Mouse (Mus musculus): ENCODE measurements around the gene Pde4d. TPM values are rescaled to one million over a fixed set of nuclear protein-coding genes. Genes with fewer than 3 reads are reported as not detected.

Pde4d gene
- total and polyA plus RNA-seq, 3 experiments, result 18.5 to 18.8 TPM; not detected in 1

DNA sequence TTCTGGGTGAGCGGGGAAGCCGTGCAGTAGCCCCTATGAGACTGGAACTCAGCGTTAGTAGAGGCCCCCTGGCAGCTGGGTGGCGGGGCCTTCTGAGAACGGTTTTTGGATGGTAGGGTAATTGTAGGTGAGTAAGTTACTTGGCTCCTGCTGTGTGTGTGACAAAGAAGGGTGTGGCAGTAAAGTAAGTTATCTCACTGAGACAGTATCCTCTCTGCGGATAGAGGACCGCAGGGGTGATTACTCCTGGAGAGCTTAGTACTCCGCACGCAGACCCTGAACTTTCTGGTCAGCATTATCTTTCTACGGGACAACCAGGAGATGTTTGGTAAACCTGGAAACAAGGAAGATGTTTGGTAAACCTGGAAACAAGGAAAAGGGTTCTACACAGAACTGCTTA lies 1233.3 kb downstream of the Pde4d start (continued):
- TF ChIP-seq MXI1 (IDR thresholded peaks at IDR 0.05; ENCODE audit: low read depth, low read length) (no peak; the same call in 1 of the 2 replicates), BHLHE40 (IDR thresholded peaks at IDR 0.05; ENCODE audit: borderline replicate concordance, low read depth, low read length) (peak; percentile 76), USF1 (IDR thresholded peaks at IDR 0.05; ENCODE audit: low read depth, low read length) (no peak), TBP (IDR thresholded peaks at IDR 0.05; ENCODE audit: low read depth, low read length) (peak; percentile 51; the same call in 1 of the 2 replicates), GATA1 (IDR thresholded peaks at IDR 0.05; ENCODE audit: low read depth, low read length) (peak; percentile 94), USF2 (IDR thresholded peaks at IDR 0.05; ENCODE audit: borderline replicate concordance in 1 of 2, insufficient read depth in 1 of 2, low read depth in 1 of 2, low read length in 2 of 2) (no peak), SMC3 (IDR thresholded peaks at IDR 0.05; ENCODE audit: low read depth, low read length) (no peak)

DNA sequence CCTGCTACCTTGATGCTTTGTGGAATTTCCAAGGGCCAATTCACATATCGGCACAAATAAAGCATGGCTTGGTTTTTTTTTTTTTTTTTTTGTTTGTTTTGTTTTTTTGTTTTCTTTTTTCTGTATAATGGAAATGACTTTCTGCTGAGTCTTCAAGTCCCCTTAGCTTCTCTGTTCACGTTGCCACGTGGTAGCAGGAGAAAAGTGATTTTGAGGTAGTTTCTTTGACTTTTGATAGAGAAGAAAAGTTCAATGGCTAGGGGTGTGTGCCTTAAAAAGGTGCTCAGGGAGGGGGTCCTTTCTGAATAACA lies 1235.2 kb downstream of the Pde4d start:
- Histone ChIP-seq H3K4me3 (ENCODE audit: control insufficient read depth in 1 of 2, insufficient read depth in 1 of 2, low read depth in 2 of 2, low read length in 2 of 2) (peak overlapping the region; percentile 86 to 98), H3K27ac (ENCODE audit: control insufficient read depth, low read depth, low read length) (peak overlapping the region; percentile 93)

More for the DNA sequence above, 1235.2 kb downstream of the Pde4d start:
- peaks cover 45% of the 10 kb centered on the region for H3K79me2 ChIP-seq (ENCODE audit: control insufficient read depth, insufficient read depth, low read length, poor library complexity)
- H3K4me1 ChIP-seq (ENCODE audit: control insufficient read depth in 1 of 2, insufficient read depth in 2 of 2, low read length in 2 of 2), result peaks cover 26 to 33% of the 10 kb centered on the region in 2 experiments
- peak overlapping the region; percentile 92 for H3K9ac ChIP-seq (ENCODE audit: control insufficient read depth, low read depth, low read length, poor library complexity, severe bottlenecking)
- TF ChIP-seq POLR2A (IDR thresholded peaks at IDR 0.05; ENCODE audit: control insufficient read depth in 1 of 2, insufficient read depth in 1 of 2, low read depth in 1 of 2, low read length in 2 of 2, poor library complexity in 1 of 2), result no peak
- no peak for TF ChIP-seq POLR2AphosphoS5 (IDR thresholded peaks at IDR 0.05; ENCODE audit: borderline replicate concordance, low read depth, low read length)
- no peak for TF ChIP-seq MYB (IDR thresholded peaks at IDR 0.05; ENCODE audit: low read depth, low read length)
- no peak for TF ChIP-seq KAT2A (conservative IDR thresholded peaks at IDR 0.05; ENCODE audit: low read depth, low read length)
- no peak for TF ChIP-seq CTCF (IDR thresholded peaks at IDR 0.05 in 2 of 3, conservative IDR thresholded peaks at IDR 0.05 in 1 of 3; ENCODE audit: control insufficient read depth in 1 of 3, insufficient read depth in 1 of 3, low read depth in 2 of 3, low read length in 3 of 3, poor library complexity in 1 of 3, severe bottlenecking in 1 of 3)
- 0 out of 2 replicates have a peak, but pooled peaks have one; percentile 54 for TF ChIP-seq RCOR1 (IDR thresholded peaks at IDR 0.05; ENCODE audit: low read depth, low read length)
- no peak for TF ChIP-seq TAL1 (IDR thresholded peaks at IDR 0.05; ENCODE audit: low read length)
- no peak for TF ChIP-seq UBTF (IDR thresholded peaks at IDR 0.05; ENCODE audit: borderline replicate concordance, insufficient read depth, low read depth, low read length)
- TF ChIP-seq MXI1 (IDR thresholded peaks at IDR 0.05; ENCODE audit: low read depth, low read length), result peak; percentile 92
- TF ChIP-seq USF1 (IDR thresholded peaks at IDR 0.05; ENCODE audit: low read depth, low read length), result peak; percentile 66
- peak; percentile 95 for TF ChIP-seq MYC (IDR thresholded peaks at IDR 0.05; ENCODE audit: low read depth, low read length)
- TF ChIP-seq TCF12 (IDR thresholded peaks at IDR 0.05; ENCODE audit: low read depth, low read length), result no peak
- TF ChIP-seq GATA1 (IDR thresholded peaks at IDR 0.05; ENCODE audit: low read depth, low read length), result no peak
- TF ChIP-seq ETS1 (IDR thresholded peaks at IDR 0.05; ENCODE audit: low read depth, low read length), result no peak
- no peak for TF ChIP-seq NELFE (IDR thresholded peaks at IDR 0.05; ENCODE audit: low read depth, low read length)
- no peak for TF ChIP-seq MEF2A (IDR thresholded peaks at IDR 0.05; ENCODE audit: extremely low read depth, insufficient replicate concordance, low read depth, low read length, poor library complexity, severe bottlenecking)
- TF ChIP-seq E2F4 (IDR thresholded peaks at IDR 0.05; ENCODE audit: borderline replicate concordance, low read depth, low read length), result no peak
- 0 out of 2 replicates have a peak, but pooled peaks have one; percentile 27 for TF ChIP-seq MAFK (IDR thresholded peaks at IDR 0.05; ENCODE audit: borderline replicate concordance, low read depth, low read length)
- TF ChIP-seq BHLHE40 (IDR thresholded peaks at IDR 0.05; ENCODE audit: borderline replicate concordance, low read depth, low read length), result no peak
- TF ChIP-seq RAD21 (IDR thresholded peaks at IDR 0.05; ENCODE audit: low read depth, low read length), result no peak
- TF ChIP-seq ZC3H11A (IDR thresholded peaks at IDR 0.05; ENCODE audit: low read depth, low read length), result no peak
- no peak for TF ChIP-seq USF2 (IDR thresholded peaks at IDR 0.05; ENCODE audit: borderline replicate concordance in 1 of 2, insufficient read depth in 1 of 2, low read depth in 1 of 2, low read length in 2 of 2)
- no peak for TF ChIP-seq TBP (IDR thresholded peaks at IDR 0.05; ENCODE audit: low read depth, low read length)
- no peak for TF ChIP-seq POLR2AphosphoS2 (IDR thresholded peaks at IDR 0.05; ENCODE audit: low read length)
- TF ChIP-seq EP300 (IDR thresholded peaks at IDR 0.05; ENCODE audit: low read depth in 1 of 2, low read length in 2 of 2), result peak in 1 of 2 experiments; percentile 26; a peak in 1 of 4 replicates
- no peak for TF ChIP-seq HCFC1 (IDR thresholded peaks at IDR 0.05; ENCODE audit: low read depth, low read length)
- peak; percentile 94 for TF ChIP-seq MAX (IDR thresholded peaks at IDR 0.05; ENCODE audit: low read length)
- no peaks in the 10 kb centered on the region for H3K27me3 ChIP-seq (ENCODE audit: control insufficient read depth in 1 of 2, insufficient read depth in 2 of 2, low read length in 2 of 2)
- no peaks in the 10 kb centered on the region for H3K9me3 ChIP-seq (replicated peaks; ENCODE audit: insufficient read depth, low read length)
- peaks cover 3 to 48% of the 10 kb centered on the region in 2 experiments; a peak in 3 of 4 replicates for H3K36me3 ChIP-seq (ENCODE audit: control insufficient read depth in 1 of 2, insufficient read depth in 2 of 2, low read length in 2 of 2)
- DNase-seq (ENCODE audit: low read depth, low spot score), result no peak

Measured in MEL (cell line).